Mouse (Mus musculus): ENCODE measurements at regions not wholly inside any gene's neighbourhood (a gene's known extent, or its start where the extent isn't known, plus 50 kb on each side); places are given as distances from the start of the nearest gene placed in this dataset.

DNA sequence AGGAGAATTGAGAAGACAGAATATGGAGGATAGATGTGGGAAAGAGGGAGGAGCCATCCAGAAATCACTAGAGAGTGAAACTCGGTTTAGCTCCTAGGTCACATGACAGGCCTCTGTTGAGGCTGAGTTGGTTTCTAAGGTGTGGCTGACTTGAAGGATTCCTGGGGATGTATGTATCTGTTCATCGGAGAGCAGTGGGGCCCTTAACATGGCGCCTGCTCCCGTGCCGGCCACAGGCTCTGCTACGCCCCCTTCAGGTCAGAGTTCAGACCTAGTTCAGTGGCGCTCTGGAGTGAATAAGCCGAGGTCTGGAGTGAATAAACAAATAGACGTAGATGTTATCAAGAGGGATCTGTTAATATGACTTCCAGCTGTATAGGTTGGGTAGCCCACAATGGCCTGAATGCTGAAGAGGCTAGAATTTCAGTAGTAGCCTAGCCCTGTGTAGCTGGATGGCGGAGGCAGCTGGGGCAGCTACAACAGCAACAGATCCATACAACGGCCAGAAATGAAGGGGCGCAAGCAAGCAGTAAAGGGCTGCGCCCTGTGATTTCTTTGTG lies 239.4 kb downstream of the Gm10260 start:
- DNase-seq (ENCODE audit: low read depth), result no peak

DNA sequence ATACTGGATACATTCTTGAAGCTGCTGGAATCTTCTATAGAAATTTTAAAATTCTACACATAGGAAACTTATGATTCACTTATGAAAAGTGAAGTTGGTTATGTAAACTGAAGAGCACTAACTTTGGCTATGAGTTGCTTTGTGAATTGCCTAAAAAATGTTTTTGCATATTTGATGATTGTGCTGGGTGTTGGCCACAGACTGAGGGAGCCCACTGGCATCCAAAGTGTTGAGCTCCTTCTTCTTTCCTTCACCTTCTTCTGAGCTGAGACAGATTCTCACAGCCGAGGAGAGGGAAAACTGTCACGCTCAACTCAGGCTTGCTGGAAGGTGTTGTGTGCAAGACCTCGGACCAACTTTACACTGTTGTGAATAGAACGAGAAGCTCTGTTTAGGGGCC lies 243.7 kb downstream of the Gm10260 start:
- DNase-seq (ENCODE audit: low read depth), result no peak

DNA sequence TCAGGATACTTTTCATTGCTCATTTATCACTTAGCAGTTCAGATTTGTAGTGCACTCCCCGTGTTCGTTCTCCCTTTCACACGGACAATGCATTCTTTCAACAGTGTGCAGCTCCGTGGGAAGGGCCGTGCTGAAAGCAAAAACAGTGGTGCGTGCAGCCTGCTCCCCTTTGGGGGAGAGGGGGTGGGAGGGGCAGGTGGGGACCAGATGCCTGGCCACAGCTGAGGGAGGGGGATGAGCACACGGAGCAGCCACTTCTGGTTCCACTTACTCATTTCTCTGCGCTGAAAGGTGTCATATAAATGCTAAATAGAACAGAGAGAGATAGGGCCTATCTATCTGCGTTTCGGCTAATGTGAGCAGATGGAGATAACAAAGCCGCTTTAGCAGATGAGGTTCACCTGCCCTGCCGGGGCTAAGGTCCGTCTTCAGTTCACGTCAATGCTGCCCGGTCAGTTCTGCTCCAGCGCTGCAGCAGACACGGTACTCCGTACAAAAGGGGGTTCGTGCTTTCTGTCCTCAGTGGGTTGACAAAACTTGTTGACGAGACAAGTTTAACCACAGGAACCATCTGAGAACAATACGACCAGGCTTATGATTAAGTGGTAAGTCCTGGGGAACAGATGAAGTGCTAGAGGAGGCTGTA lies 245.9 kb downstream of the Gm10260 start:
- DNase-seq (ENCODE audit: low read depth), result no peak

DNA sequence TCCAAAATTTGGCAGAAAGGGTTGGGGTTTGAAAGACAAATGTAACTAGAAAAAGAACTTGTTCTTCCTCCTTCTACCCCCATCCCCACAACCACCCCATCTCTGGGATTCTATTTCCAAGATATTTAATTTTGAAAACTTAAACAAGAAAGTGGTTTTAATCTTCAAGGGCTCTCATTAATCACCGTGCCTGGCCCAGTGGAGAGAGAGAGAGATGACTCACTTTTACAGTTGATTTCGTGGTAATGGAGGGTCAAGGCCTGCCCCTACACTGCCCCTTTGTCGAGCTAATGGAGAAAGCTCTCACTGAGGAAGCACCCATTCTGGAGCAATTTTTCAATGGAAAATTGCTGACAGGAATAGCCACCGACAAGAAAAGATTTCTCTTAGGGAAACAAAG lies 247.9 kb downstream of the Gm10260 start:
- DNase-seq (ENCODE audit: low read depth), result peak; percentile 40

DNA sequence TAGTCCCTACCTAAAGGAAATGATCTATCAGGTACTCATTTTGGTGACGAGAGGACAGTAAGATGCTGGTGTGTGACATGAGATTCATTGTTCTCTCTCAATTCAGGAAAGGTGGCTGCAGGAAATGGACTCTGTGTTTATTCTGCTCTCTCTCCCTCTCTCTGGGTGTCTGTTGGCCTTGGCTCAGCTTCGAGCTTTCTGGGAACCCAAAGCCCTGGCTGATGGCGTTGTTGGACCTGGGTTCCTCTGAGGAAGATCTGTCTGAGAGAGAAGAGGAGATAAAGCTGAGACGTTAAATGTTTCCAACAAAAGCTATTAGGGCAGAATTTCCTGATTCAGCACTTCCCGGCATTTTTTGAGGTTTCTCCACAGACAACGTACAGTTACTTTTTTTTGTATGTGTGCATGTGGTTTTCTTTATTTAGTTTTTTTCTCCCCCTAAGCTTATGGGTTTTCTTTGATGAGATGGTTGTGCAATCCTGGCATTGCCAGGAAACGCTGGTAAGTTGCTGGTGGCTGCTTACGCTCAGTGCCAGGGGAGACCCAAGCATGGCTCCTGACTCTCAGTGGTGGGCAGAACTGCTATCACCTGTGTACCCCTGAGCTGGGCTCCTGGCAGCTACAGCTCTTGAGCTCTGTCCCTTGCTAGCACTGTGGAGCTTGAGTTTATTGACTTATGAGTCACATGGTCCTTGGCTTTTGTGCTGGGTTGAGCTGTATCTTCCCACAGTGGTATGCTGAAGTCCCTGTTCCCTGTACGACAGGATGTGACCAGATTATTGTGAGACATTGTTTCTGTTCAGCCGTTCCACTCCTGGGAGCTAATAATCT lies 249.8 kb downstream of the Gm10260 start:
- peak; percentile 46 for DNase-seq (ENCODE audit: low read depth)

DNA sequence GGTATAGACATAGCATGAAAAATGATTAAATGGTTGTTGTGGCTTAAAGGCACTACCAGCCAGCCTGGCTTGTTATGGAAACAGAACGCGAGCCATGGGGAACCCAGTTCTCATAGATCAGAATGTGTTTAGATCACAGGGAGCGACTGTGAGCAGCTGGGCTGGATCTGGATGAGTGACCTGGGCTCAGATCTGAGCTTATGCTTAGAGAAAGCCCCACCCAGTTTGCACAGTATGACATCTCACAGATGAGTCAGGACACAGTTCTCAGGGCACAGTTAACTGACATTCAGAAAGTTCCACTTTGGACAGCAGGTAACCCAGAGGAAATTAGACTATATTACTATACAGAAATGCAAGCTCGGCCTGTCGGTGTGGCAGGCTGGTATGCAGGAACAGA lies 255.5 kb downstream of the Gm10260 start:
- no peak for DNase-seq (ENCODE audit: low read depth)

DNA sequence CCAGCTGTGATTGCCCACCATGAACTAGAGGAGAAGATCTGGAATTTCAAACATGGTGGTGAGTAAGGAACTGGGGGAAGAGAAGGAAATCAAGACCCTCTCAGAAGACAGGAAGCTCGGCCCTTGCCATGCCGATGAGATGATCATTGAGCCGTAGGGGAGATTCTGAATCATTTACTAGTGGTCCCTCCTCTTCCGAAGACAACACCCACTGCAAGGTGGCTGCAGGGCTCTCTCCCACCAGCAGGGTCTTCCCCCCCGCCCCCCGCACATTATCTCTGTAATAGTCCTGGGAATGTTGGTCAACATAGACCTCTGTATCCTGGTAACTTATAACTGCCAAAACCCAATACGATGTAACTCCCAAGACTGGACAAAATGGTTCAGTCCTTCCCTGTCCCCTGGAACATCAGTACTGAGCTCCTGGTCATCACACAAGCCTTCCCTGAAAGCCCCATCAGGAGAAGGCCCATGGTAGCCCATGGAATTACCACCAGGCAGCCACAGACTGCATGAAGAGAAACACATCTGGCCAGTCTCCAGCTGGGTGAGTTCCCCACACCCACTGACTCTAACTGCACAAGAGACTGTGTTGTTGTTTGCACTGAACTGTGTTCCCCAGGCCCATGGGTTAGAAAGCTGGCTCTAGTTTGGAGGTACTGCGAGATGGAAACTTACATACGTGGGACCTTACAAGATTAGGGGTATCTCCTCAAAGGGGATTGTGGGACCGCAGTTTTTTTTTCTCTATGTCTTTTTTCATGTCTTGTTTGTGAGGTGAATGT lies 256.3 kb downstream of the Gm10260 start:
- no peak for DNase-seq (ENCODE audit: low read depth)

DNA sequence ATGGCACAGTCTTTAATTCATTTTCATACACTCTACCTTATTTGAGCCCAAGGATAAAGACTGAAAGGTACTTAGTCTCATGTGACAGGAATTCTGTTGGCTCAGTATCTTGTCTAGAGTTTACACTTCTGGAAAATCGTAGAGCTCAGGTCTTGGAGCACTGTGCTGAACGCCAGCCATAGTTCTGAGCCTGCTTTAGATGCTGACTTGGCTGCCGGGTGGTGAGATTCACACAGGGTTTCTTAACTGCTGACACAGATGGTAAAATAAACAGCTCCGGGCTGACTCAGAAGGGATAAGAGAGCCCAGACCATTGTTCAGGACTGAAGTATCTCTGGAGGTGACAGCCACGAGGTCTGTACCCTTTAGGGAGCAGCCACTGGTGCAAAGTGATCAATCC lies 257.0 kb downstream of the Gm10260 start:
- no peak for DNase-seq (ENCODE audit: low read depth)

DNA sequence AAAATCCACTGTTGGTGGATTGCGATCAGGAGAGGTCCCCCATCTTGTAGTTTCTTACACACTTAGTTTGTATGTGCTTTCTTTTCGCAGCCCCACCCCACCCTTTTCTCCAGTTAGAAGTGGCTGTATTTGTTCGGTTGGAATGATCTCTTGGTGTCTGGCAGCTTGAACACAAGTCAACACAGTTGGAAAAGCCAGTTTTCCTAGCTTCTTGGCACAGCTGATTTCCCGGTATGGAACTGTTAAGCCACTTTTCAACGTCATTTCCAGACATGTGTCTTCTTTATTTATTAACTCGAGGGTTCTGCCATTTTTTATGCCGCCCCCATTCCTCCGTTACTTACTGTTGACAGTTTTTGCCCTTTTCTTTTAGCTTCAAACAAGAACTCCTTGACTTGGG lies 259.2 kb downstream of the Enc1 start:
- no peak for DNase-seq (ENCODE audit: low read depth)

DNA sequence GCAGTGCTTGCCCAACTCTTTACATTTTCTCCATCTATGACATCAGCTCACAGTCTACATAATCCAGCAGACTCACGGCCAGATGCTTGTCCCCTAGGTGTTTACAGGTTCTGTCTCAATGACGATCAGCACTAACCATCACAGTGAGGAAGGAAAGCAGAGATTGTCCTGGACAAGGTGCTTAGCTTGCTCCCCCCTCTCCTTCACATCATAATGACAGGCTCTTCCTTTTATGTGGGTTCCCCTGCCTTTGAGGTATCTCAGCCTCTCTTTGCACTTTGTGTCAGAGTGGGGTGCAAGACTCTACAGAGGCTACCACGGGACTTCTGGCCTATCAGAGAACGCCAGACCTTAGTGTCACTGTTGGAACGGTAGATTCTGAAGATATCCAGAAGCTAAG lies 258.1 kb downstream of the Enc1 start:
- no peak for DNase-seq (ENCODE audit: low read depth)

DNA sequence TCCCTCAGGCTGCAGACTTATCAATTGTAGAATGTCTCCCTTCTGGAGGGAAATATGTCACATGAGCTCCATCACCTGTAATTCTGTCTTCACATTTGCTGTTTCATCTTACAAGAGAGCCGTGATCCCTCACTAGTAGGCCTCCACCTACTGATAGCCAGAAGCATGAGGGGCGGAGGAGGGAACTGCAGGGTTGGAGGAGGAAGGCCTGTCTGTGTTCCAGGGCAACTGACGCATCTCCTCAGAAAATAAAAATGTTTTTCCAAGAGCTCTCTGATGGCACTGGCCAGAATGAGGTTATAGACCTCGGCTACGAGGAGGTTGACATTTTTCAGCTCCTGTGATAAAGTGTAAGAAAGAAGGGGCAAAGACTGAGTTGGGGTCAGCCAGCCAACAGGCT lies 257.0 kb downstream of the Enc1 start:
- DNase-seq (ENCODE audit: low read depth), result no peak

DNA sequence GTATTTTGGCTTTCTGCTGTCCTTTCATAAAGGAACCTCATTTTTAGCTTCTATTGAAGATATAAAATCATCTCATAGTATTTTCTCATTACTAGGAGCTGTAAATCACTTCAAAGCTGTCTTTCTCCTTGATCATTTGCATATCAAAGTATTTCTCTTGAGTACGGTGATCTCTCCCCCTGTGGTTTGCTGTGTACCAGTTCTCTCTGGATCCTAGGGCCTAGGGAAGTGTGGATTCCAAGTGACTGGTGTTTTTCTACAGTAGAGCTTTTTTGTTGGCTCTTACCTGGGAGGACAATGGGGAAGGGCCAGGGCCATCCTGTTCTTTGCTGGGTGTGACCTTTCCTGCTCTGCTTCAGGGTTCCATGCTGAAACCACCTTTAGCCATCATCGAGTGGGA lies 253.9 kb downstream of the Enc1 start:
- DNase-seq (ENCODE audit: low read depth), result no peak

DNA sequence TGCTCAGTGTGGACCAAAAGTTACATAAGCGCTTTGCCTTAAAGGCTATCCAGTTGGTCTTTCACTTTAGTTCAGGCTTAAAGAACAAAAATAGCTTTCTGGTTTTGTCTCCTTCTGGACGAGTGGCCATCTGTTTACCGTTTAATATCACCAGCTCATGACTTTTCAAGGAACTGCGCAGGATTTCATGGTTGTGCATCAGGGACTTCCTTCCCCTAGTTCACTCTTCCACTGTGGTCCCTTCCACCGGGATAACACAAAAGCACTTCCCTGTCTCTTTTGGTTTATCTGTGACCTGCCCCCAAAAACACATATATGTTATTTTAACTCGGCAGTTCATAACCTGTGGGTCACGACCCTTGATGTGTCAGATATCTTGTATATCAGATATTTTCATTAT lies 252.9 kb downstream of the Enc1 start:
- no peak for DNase-seq (ENCODE audit: low read depth)

DNA sequence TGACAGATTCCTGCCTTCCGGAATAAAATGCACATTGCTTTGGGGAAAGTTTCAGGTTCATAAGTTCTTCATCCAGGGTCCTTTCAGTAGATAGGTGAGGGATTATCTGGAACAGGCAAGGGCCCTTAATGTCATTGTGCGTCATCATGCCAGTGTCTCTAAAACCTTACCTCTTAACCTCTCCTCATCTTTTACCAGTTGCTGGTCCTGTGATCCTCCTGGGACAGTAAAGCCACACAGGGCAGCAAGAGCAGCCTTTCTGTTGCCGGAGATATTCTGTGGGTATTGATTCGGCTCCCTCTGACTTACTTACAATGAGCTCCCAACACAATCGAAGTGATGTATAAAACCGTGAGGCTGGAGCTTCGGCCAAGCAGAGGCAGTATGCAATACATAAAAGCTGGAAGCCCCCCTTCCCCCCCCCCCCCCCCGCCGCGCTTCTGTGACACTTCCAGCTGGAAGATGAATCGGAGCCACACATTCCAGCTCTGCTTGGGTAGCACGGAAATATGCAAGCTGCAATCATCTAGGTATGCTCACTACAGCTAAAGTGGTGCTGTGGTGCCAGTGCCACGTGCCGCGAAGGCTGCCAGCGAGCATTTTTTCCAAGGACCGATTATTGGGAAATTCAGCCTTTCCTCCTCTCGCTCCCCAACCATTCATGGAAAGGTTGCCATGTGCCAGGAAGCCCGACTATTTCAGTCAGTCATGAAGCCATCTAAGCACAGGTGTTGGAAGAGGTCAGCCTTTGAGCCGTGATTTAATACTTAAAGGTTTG lies 252.2 kb downstream of the Enc1 start:
- DNase-seq (ENCODE audit: low read depth), result peak; percentile 71

DNA sequence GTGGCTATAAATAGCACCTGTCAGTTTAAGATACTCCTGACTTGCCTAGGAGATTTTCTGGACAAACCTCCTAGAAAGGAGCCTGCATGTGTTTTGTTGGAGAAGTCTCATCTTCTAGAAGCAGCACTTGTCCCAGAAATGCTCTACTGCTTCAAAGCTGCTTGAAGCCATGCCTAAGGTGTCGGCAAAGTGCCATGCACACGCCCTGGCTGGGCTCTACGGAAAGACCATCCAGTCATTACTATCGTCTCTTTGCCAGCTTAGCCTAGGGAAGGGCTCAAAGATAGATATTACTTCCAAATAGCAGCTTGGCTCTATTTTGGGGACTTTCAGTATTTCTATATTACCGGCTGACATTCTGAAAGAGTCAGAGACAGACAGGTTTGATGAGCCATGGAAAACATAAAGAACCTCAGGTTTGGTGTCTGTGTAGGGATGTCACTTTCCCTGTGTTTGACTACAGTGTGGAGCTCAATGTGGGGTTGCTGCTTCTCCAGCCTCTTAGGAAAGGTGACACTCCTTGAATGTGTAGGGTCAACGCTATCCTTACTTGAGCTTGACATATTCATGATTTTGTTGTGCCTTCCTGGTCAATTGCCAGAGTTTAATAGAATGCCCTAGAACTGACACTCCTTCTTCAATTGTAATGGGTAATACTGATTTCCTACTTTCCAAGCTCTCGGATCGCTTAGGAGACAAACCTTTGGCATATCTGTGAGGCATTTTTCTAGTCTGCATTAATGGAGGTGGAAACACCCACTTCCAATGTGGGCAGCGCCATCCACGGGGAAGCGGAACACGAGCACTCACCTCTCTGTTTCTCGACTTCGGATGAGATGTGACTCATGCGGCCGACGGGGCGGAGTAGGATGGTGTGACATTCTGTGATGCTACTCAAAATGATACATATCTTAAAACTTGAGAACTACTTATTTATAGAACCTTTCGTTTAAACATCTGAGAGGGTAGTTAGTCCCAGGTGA lies 251.3 kb downstream of the Enc1 start:
- DNase-seq (ENCODE audit: low read depth), result no peak

DNA sequence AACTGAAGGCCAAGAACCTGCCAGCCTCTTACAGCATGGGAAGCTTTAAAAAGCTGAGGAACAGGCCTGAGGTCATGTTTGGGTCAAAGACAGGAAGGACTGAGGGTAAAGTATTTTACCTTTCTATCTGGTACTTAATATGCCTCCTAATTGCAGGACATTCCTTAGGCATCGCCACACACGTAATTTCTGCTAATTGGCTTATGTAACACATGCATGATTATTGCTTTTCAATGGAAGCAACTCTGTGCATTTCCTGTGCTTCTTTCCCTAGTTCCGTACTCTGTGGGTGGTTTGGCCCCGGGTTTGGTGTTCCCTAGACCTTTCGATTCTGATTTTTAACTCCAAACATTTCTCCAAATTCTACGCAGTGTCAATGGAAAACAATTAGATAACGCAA lies 249.2 kb downstream of the Enc1 start:
- DNase-seq (ENCODE audit: low read depth), result no peak

DNA sequence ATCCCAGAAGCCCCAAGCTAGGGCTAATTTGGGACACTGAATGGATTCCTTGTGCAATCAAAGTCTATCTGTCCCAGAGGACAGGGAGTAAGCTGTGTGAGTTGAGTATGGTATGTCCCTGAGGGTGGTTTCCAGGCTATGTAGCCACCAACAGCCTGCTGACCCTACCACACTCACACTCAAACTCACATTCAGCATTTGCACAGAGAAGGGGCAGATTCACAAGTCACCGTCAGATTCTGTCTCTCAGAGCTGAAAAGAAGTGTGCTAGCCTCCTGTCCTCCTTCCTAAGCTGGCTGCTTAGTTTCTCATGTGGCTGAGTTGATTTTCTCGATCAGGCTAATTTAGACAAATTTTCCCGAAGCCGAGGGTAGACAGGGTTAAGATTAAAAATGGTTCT lies 248.8 kb downstream of the Enc1 start:
- DNase-seq (ENCODE audit: low read depth), result no peak

DNA sequence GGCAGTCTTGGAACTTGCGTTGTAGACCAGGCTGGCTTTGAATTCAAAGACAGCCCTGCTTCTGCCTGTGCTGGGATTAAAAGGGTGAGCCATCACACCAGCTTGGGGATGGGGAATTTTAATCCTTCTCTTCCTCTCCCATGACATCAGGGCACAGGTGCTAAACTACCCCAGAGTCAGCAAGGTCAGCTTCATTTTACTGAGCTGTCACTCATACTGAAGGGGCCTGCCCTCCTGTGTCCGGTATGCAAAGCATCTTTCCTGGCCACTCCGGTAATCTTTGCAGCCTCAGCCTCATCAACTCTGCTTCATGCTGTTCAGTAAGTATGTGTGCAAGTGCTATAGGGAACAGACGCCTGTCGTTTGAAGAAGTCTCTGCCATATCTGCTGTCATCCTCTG lies 248.1 kb downstream of the Enc1 start:
- no peak for DNase-seq (ENCODE audit: low read depth)

DNA sequence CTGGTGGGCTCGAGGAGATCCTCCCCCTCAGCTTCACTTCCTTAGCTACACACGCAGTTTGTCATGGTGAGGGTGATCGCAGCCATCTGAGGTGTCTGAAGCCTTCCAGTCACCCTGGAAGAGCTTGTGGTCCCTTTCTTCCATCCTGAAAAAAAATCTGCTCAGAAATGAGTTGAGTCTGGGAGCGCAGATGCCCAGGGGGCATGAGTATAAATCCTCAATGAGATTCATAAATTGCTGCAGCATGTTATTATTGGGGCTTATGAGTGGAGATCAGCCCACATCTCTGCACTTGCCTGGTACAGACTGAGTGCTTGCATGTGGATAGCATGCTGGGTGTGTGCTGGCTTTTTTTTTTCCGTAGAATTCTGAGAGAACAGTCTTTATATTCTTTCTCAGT lies 247.6 kb downstream of the Enc1 start:
- DNase-seq (ENCODE audit: low read depth), result no peak

DNA sequence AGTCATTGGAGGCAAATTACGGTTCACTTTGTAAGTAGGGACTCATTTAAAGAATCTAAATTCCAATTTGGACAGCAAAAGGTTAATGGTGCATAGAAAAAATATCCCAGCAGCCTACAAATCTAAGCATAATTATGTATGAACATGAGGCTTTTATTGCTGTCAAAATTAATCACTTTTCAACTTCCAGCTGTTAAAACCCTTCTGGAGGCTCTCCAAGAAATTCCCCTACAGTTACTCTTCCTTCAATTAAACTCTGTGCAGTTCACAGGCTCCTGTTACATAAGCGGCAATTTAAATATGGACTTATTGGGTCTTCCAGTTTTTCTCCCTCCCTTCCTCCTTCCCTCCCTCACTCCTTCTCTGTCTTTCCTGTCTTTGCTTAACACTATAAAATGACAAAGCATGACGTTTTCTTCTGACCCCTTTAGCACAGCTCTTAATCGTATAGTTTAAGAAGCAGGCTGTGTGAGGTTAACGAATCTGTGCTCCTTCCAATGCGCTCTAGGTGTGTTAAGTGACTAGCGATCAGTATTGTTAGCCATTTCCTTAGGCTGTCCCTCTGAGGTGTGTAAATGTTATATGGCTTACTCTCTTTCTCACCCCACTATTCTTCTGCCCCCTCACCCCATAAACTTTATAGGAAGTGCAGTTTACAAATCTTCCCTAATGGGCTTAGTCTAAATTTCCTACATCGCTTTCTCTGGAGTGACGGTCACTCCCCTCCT lies 247.0 kb downstream of the Enc1 start:
- no peak for DNase-seq (ENCODE audit: low read depth)

All from fibroblast of lung, adult 2 months (primary cell).